Mouse (Mus musculus): ENCODE measurements at regions not wholly inside any gene's neighbourhood (a gene's known extent, or its start where the extent isn't known, plus 50 kb on each side); places are given as distances from the start of the nearest gene placed in this dataset.

DNA sequence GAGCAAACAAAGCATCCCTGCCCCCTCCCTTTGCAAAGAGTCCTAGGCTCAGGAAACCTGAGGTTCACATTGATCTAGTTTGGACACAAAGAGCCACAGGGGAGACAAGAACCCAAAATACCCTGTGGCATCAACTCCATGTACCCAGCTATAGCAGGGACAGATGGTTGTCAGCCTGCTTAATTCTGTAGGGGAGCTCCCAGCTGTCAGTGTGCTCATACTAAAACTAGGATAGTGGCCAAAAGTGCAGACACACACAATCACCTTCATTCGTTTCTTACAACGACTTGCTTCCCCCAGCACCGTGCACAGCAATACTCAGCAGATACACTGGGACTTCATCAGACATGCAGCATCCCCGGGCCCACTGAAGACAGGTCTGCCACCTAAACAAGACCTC, 133.5 kb upstream of the Kdm8 start:
- Histone ChIP-seq H3K27me3 (ENCODE audit: control insufficient read depth in 1 of 2, insufficient read depth in 2 of 2, low read length in 2 of 2) (no peaks in the 10 kb centered on the region), H3K4me3 (ENCODE audit: control insufficient read depth in 1 of 2, insufficient read depth in 1 of 2, low read depth in 2 of 2, low read length in 2 of 2) (no peak overlapping the region), H3K36me3 (ENCODE audit: control insufficient read depth in 1 of 2, insufficient read depth in 2 of 2, low read length in 2 of 2) (no peaks in the 10 kb centered on the region), H3K9me3 (replicated peaks; ENCODE audit: insufficient read depth, low read length) (no peaks in the 10 kb centered on the region), H3K4me1 (ENCODE audit: control insufficient read depth in 1 of 2, insufficient read depth in 2 of 2, low read length in 2 of 2) (no peaks in the 10 kb centered on the region), H3K27ac (ENCODE audit: control insufficient read depth, low read depth, low read length) (no peak overlapping the region), H3K79me2 (ENCODE audit: control insufficient read depth, insufficient read depth, low read length, poor library complexity) (no peaks in the 10 kb centered on the region), H3K9ac (ENCODE audit: control insufficient read depth, low read depth, low read length, poor library complexity, severe bottlenecking) (no peak overlapping the region)
- TF ChIP-seq ZNF384 (IDR thresholded peaks at IDR 0.05; ENCODE audit: low read depth, low read length) (no peak), CHD2 (IDR thresholded peaks at IDR 0.05; ENCODE audit: low read length) (no peak), CTCF (IDR thresholded peaks at IDR 0.05 in 2 of 3, conservative IDR thresholded peaks at IDR 0.05 in 1 of 3; ENCODE audit: control insufficient read depth in 1 of 3, insufficient read depth in 1 of 3, low read depth in 2 of 3, low read length in 3 of 3, poor library complexity in 1 of 3, severe bottlenecking in 1 of 3) (no peak)
- no peak for DNase-seq (ENCODE audit: low read depth, low spot score)

GRCm38 (mm10) chr7:125313604-125314003, 130.9 kb upstream of the Kdm8 start:
- Histone ChIP-seq H3K9ac (ENCODE audit: control insufficient read depth, low read depth, low read length, poor library complexity, severe bottlenecking) (no peak overlapping the region), H3K4me3 (ENCODE audit: control insufficient read depth in 1 of 2, insufficient read depth in 1 of 2, low read depth in 2 of 2, low read length in 2 of 2) (no peak overlapping the region), H3K9me3 (replicated peaks; ENCODE audit: insufficient read depth, low read length) (no peaks in the 10 kb centered on the region), H3K79me2 (ENCODE audit: control insufficient read depth, insufficient read depth, low read length, poor library complexity) (no peaks in the 10 kb centered on the region), H3K27me3 (ENCODE audit: control insufficient read depth in 1 of 2, insufficient read depth in 2 of 2, low read length in 2 of 2) (no peaks in the 10 kb centered on the region), H3K36me3 (ENCODE audit: control insufficient read depth in 1 of 2, insufficient read depth in 2 of 2, low read length in 2 of 2) (no peaks in the 10 kb centered on the region), H3K27ac (ENCODE audit: control insufficient read depth, low read depth, low read length) (no peak overlapping the region), H3K4me1 (ENCODE audit: control insufficient read depth in 1 of 2, insufficient read depth in 2 of 2, low read length in 2 of 2) (no peaks in the 10 kb centered on the region)
- TF ChIP-seq MEF2A (IDR thresholded peaks at IDR 0.05; ENCODE audit: extremely low read depth, insufficient replicate concordance, low read depth, low read length, poor library complexity, severe bottlenecking) (no peak), RCOR1 (IDR thresholded peaks at IDR 0.05; ENCODE audit: low read depth, low read length) (no peak), NELFE (IDR thresholded peaks at IDR 0.05; ENCODE audit: low read depth, low read length) (no peak), CTCF (IDR thresholded peaks at IDR 0.05 in 2 of 3, conservative IDR thresholded peaks at IDR 0.05 in 1 of 3; ENCODE audit: control insufficient read depth in 1 of 3, insufficient read depth in 1 of 3, low read depth in 2 of 3, low read length in 3 of 3, poor library complexity in 1 of 3, severe bottlenecking in 1 of 3) (no peak)
- DNase-seq (ENCODE audit: low read depth, low spot score) = no peak

- no peak for DNase-seq (ENCODE audit: low read depth, low spot score)
- no peaks in the 10 kb centered on the region for H3K27me3 ChIP-seq (ENCODE audit: control insufficient read depth in 1 of 2, insufficient read depth in 2 of 2, low read length in 2 of 2)
- H3K9ac ChIP-seq (ENCODE audit: control insufficient read depth, low read depth, low read length, poor library complexity, severe bottlenecking) = no peak overlapping the region
- H3K4me1 ChIP-seq (ENCODE audit: control insufficient read depth in 1 of 2, insufficient read depth in 2 of 2, low read length in 2 of 2) = no peaks in the 10 kb centered on the region
- TF ChIP-seq GABPA (IDR thresholded peaks at IDR 0.05; ENCODE audit: low read depth, low read length) (no peak), EP300 (IDR thresholded peaks at IDR 0.05; ENCODE audit: low read depth in 1 of 2, low read length in 2 of 2) (no peak), SMC3 (IDR thresholded peaks at IDR 0.05; ENCODE audit: low read depth, low read length) (no peak), POLR2A (IDR thresholded peaks at IDR 0.05; ENCODE audit: control insufficient read depth in 1 of 2, insufficient read depth in 1 of 2, low read depth in 1 of 2, low read length in 2 of 2, poor library complexity in 1 of 2) (no peak), ZC3H11A (IDR thresholded peaks at IDR 0.05; ENCODE audit: low read depth, low read length) (no peak), JUND (IDR thresholded peaks at IDR 0.05; ENCODE audit: low read depth, low read length) (no peak), CHD1 (IDR thresholded peaks at IDR 0.05; ENCODE audit: low read depth, low read length) (no peak), NELFE (IDR thresholded peaks at IDR 0.05; ENCODE audit: low read depth, low read length) (no peak), MYC (IDR thresholded peaks at IDR 0.05; ENCODE audit: low read depth, low read length) (no peak), ZMIZ1 (IDR thresholded peaks at IDR 0.05; ENCODE audit: low read depth, low read length) (no peak), HCFC1 (IDR thresholded peaks at IDR 0.05; ENCODE audit: low read depth, low read length) (no peak), MYB (IDR thresholded peaks at IDR 0.05; ENCODE audit: low read depth, low read length) (no peak)
- H3K27ac ChIP-seq (ENCODE audit: control insufficient read depth, low read depth, low read length) = no peak overlapping the region
- H3K36me3 ChIP-seq (ENCODE audit: control insufficient read depth in 1 of 2, insufficient read depth in 2 of 2, low read length in 2 of 2) = no peaks in the 10 kb centered on the region
- no peaks in the 10 kb centered on the region for H3K79me2 ChIP-seq (ENCODE audit: control insufficient read depth, insufficient read depth, low read length, poor library complexity)
- H3K4me3 ChIP-seq (ENCODE audit: control insufficient read depth in 1 of 2, insufficient read depth in 1 of 2, low read depth in 2 of 2, low read length in 2 of 2) = no peak overlapping the region
- no peaks in the 10 kb centered on the region for H3K9me3 ChIP-seq (replicated peaks; ENCODE audit: insufficient read depth, low read length)
Measured at GRCm38 (mm10) chr7:125334769-125335168, 109.7 kb upstream of the Kdm8 start.

Data from MEL (cell line).